Mouse (Mus musculus) thymus, adult 2 months (tissue): ENCODE results near the gene Sds. TPM values are rescaled to one million over a fixed set of nuclear protein-coding genes. Genes with fewer than 3 reads are reported as not detected.

Source experiments
- DNase-seq: peaks from one replicate; pipeline ENCODE4 v3.0.0; 2021
- H3K27ac ChIP-seq: fragments of 200-500 bp; 2 replicates; pipeline ENCODE4 v1.5.1; 2012; ENCODE audit warnings: low read length, control low read depth; ENCODE audit not compliant: control insufficient read depth, insufficient read depth
- H3K27me3 ChIP-seq: fragments of 200-500 bp; 2 replicates; pipeline ENCODE4 v1.6.1; 2012; ENCODE audit warnings: mild to moderate bottlenecking, low read length, moderate library complexity, mixed read lengths; ENCODE audit not compliant: control insufficient read depth, insufficient read depth
- H3K36me3 ChIP-seq: fragments of 200-500 bp; 2 replicates; pipeline ENCODE4 v1.6.1; 2012; ENCODE audit warnings: mild to moderate bottlenecking, low read length, moderate library complexity; ENCODE audit not compliant: control insufficient read depth, insufficient read depth
- H3K4me1 ChIP-seq: fragments of 200-500 bp; replicated peaks from 2 replicates; pipeline ENCODE4 v1.6.1; 2012; ENCODE audit warnings: low read length; ENCODE audit not compliant: control insufficient read depth, insufficient read depth
- H3K4me3 ChIP-seq: fragments of 200-500 bp; 2 replicates; pipeline ENCODE4 v1.5.1; 2012; ENCODE audit warnings: mild to moderate bottlenecking, low read length, control low read depth, moderate library complexity; ENCODE audit not compliant: control insufficient read depth, insufficient read depth
- CTCF ChIP-seq: fragments of 200-500 bp; IDR thresholded peaks from 2 replicates; pipeline ENCODE4 v1.5.1; 2012; ENCODE audit warnings: mild to moderate bottlenecking, control low read depth, low read length, moderate library complexity, borderline replicate concordance; ENCODE audit not compliant: control insufficient read depth, poor library complexity, insufficient read depth; ENCODE audit errors: extremely low read depth
- POLR2A ChIP-seq: fragments of 200-500 bp; IDR thresholded peaks from 2 replicates; pipeline ENCODE4 v1.6.1; 2012; ENCODE audit warnings: mild to moderate bottlenecking, low read length, control low read depth, moderate library complexity; ENCODE audit not compliant: control insufficient read depth, poor library complexity, insufficient read depth; ENCODE audit errors: extremely low read depth
- WGBS: fragments of 180-500 bp; shearing (Covaris S2); methylation state at CpG from one replicate; pipeline ENCODE4 v1.1.7; 2018; 5-methylcytosine and 5-hydroxymethylcytosine counted together
- polyA plus RNA-seq: library from polyadenylated mRNA; depleted of rRNA; stranded (reverse); fragments of >200 nt; gene quantifications from 2 replicates; pipeline ENCODE4 v1.2.3, GENCODE M21; 2012; rRNA removed

Gene Sds
- polyA plus RNA-seq, 1 experiment: 0.75 TPM

- H3K27ac ChIP-seq: no peak overlapping the region
- no peak overlapping the region for H3K4me3 ChIP-seq
- TF ChIP-seq CTCF (no peak), POLR2A (no peak)
- H3K27me3 ChIP-seq: no peaks in the 10 kb centered on the region
- peaks cover 8% of the 10 kb centered on the region for H3K4me1 ChIP-seq
- WGBS: 26% methylated on average over 17 of the region's 20 CpGs
- H3K36me3 ChIP-seq: no peaks in the 10 kb centered on the region
- DNase-seq: no peak
These were observed 51.1 kb downstream of the Sds start for GRCm38 (mm10) chr5:120527296-120527964.

GRCm38 (mm10) chr5:120531631-120532030 is 55.3 kb downstream of the Sds start:
- TF ChIP-seq CTCF: no peak
- DNase-seq: no peak
- WGBS: 95% methylated on average over 8 of the region's 8 CpGs
- Histone ChIP-seq H3K27me3 (no peaks in the 10 kb centered on the region), H3K27ac (no peak overlapping the region), H3K4me1 (peaks cover 8% of the 10 kb centered on the region), H3K4me3 (no peak overlapping the region), H3K36me3 (peaks cover 14% of the 10 kb centered on the region)

Other genes starting within 250 kb of the Sds start
- 0.03 and 0.23 TPM in 2 replicates for gene Lhx5, start 44.8 kb upstream of the Sds start, polyA plus RNA-seq
- 1.8 and 2.5 TPM in 2 replicates for gene Sdsl, start 3.7 kb upstream of the Sds start, polyA plus RNA-seq
- gene Plbd2, start 27.1 kb downstream of the Sds start, polyA plus RNA-seq: 31.5 and 32.4 TPM in 2 replicates
- 21.9 and 29.1 TPM in 2 replicates for gene Slc8b1, start 34.6 kb downstream of the Sds start, polyA plus RNA-seq
- 203 and 208 TPM in 2 replicates for gene Tpcn1, start 112.1 kb downstream of the Sds start, polyA plus RNA-seq
- 2.8 and 3.0 TPM in 2 replicates for gene Iqcd, start 112.5 kb downstream of the Sds start, polyA plus RNA-seq
- gene Rita1, start 136.1 kb downstream of the Sds start, polyA plus RNA-seq: 18.8 and 20.6 TPM in 2 replicates
- 429 and 448 TPM in 2 replicates for gene Ddx54, start 136.2 kb downstream of the Sds start, polyA plus RNA-seq
- gene Cfap73, start 157.7 kb downstream of the Sds start, polyA plus RNA-seq: 0.15 and 0.33 TPM in 2 replicates
- 27.7 and 28.0 TPM in 2 replicates for gene Rasal1, start 172.3 kb downstream of the Sds start, polyA plus RNA-seq
- 60.6 and 66.6 TPM in 2 replicates for gene Dtx1, start 235.4 kb downstream of the Sds start, polyA plus RNA-seq